Mouse (Mus musculus) gastrocnemius, postnatal 36 days (tissue): Measurements from ENCODE around the gene Cdrt4. TPM values are rescaled to one million over a fixed set of nuclear protein-coding genes. Genes with fewer than 3 reads are reported as not detected.

Experiments used
- DNase-seq, 2 experiments: peaks; one replicate each; pipeline ENCODE4 v3.0.0; 2022
- intact Hi-C: fragments of 180-260 bp; cut with DNase I; formaldehyde crosslinking; loops from one replicate; pipeline ENCODE4 v1.15.1; 2025
- total RNA-seq, 2 experiments: library from RNA; stranded (reverse); gene quantifications; 2 replicates each; pipeline ENCODE4 v1.2.3; 2021

Gene Cdrt4
- total RNA-seq, 2 experiments from 2014 or later, result not detected

DNA sequence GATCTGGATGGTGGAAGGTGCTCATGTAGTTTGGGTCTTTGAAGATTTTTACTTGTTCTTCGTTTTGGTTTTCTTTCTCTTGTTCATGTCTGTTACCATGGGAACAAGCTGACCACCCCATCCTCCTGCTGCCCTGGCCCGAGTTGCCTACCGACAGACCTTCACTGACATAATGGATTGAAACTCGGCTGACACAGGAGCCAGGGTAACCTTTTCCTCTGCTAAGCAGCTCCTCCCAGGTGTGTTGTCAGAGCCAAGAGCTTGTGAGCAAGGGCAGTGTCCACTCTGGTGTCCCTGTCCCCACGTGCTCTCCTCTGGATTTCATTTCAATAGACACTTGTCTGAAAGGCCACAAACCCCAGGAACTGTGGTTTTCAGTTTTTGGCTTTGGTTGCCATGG lies 12.1 kb upstream of the Cdrt4 start:
- intact Hi-C loops, result no loop called here
- DNase-seq, result no peak

DNA sequence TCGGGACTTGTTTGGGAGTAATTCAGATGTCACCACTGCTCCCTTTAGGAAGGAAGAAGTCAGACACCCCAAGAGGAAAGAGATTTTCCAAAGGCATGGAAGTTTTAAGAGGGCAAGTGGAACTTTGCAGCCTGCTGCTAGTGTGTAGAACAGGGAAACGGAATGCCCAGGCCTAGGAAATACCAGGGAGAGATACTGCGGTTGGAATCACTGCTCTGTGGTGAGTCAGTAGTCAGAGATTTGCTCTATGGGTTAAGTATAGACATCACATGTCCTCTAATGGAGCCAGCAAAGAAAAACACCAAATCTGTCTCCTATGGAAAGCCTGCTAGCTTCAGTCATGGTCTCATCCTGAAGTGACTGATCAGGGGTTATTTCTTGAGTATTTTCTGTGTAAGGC lies 10.8 kb upstream of the Cdrt4 start:
- DNase-seq, result no peak
- intact Hi-C loops, result no loop called here

DNA sequence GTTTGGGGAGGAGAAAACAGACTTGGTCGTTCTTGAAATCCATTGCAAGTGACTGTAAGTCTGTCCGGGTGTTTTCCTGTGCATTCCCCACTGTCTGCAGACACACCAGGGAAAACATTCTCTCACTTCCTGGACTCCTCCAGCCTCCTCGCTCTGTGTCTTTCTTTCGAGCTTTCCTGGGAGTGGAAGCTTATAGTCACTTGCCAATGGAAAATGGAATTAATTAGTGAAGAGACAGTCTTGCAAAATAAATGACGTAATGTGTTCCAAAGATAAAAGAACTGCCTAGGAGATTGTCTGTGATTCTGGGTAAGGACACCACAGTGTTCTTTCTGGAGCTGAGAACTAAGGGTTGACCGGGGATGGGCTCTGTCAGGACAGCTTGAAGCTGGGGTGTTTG lies 7.5 kb upstream of the Cdrt4 start:
- intact Hi-C loops, result no loop called here
- DNase-seq, result no peak

DNA sequence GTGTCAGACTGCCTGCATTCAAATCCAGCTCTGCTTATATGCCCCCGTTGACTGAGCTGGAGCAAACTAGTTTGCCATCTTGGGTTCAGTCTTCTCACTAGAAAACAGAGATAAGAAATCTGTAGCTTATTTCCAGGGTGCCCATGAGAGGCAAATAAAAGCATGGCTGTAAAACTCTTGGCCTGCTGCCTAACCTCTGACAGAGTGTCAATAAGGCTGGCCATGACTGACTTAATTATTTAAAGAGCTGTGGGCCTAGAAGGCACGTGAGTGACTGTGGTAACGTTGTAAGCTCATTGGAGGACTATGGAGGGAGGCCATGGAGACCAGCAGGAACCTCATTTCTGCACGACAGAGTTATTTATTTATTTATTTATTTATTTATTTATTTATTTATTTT lies 5.5 kb upstream of the Cdrt4 start:
- no peak for DNase-seq
- intact Hi-C loops, result no loop called here

DNA sequence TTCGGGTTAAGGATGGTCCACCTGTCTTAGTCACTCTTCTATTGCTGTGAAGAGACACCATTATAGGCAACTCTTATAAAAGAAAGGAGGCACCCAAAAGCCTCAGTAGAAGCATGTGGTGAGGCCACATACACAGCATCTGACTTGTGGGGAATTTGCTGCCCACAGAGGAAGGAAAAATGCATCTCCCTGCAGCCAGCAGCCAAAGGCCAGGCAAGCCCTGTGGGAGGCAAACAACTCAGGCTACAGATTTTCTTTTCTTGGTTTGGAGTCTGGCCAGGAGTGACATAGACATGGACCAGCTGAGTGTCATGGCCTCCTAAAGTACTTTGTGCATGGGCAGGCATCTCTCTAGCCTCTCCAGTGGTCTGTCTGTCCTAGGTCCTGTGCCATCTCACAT lies 1.4 kb upstream of the Cdrt4 start:
- intact Hi-C loops, result no loop called here
- DNase-seq, result no peak

DNA sequence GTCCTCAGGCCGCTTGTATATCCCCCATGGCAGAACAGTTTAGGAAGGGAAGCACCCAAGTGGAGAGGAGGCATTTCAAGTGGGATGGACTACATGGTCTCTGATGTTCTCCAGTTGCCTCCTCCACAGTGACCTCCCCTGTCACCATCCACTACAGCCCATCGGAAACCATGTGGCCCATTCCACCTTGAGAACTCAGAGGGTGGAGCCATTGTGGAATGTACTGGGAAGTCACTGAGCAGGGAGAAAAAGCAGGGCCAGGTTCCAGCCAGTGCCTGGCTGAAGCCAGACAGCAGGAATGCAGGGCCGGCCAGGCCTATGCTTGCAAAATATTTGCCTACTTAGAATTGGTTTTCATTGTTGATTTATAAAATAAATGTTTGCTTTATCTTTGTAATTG lies 3.8 kb downstream of the Cdrt4 start:
- DNase-seq, result peak in 1 of 2 experiments; percentile 25

DNA sequence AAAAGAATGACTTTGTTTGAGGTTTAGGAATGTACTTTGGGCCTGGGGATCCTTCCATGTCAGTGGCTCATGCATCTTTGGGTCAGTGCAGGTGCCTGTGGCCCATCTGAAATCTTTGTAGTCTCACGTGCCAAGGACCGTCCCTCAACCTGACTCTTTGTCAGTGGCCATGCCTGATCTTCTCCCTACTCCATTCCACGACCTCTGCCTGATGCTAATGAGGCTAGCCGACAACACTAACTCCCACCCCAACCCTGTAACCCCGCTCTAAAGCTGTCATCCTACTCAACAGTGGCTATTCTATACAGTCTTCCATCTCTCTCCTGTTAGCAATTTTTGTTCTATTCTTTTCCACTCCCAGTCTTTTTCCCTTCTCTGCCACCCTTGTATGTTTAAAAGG lies 4.2 kb downstream of the Cdrt4 start:
- intact Hi-C loops, result no loop called here
- DNase-seq, result no peak

More for the DNA sequence above, 3.8 kb downstream of the Cdrt4 start:
- intact Hi-C loops, result no loop called here

DNA sequence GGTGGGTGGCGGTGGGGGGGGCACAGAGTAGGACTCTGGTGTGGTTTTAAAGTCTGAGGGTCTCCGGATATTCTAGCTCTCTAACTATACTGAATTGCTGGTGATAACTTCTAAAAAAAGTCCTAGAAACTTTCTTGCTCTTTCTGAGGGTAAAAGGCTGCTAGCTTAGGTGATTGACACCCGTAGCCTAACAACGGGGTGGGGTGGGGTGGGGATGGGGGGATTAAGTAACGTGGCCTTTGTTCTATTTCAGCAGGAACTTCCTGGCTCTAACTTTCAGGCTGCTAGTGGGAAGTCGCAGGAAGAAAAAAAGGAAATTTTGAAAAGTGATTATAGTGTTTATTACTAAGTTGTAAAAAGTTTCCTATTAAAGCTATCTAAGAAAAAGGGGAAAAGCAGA lies 4.8 kb downstream of the Cdrt4 start:
- DNase-seq, result no peak

DNA sequence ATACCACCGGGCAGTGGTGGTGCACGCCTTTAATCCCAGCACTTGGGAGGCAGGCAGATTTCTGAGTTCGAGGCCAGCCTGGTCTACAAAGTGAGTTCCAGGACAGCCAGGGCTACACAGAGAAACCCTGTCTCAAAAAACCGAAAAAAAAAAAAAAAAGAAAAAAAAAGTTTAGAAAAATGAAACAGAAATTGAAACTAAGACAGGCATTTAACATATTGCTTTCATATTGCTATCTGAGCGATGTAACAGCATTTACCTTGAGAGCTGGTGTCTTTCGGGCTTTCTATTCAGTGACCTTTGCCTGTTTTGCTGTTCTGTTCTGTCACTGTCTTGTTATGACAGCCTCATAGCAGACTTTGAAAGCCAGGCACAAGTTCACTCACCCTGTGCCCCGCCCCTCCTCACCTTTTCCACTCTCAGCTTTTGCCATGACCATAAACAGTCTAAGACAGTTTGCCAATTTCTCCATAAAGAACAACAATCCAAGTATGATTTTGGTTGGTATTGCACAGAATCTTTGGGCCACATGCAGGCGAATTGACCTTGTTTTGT lies 6.7 kb downstream of the Cdrt4 start:
- intact Hi-C loops, result no loop called here
- no peak for DNase-seq

More for the DNA sequence above, 4.8 kb downstream of the Cdrt4 start:
- intact Hi-C loops, result no loop called here

DNA sequence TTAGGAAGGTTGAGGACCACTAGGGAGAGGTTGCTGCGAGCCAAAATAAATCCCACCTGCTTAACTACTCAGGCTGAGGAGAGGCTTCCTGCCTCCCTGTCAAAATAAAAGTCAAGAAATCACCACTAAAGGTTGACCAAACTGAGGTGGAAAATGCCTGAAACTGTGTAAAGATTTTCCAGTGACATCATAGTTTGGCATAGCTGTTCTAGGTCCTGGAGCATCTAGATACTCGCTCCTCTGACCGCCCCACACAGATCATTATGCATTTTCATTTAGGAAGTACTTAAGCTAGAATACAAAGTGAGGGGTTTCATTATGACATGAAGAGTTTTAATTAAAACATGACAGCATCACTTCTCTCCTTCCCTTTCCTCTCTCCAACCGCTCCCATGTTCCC lies 12.3 kb downstream of the Cdrt4 start:
- intact Hi-C loops, result no loop called here
- no peak for DNase-seq

DNA sequence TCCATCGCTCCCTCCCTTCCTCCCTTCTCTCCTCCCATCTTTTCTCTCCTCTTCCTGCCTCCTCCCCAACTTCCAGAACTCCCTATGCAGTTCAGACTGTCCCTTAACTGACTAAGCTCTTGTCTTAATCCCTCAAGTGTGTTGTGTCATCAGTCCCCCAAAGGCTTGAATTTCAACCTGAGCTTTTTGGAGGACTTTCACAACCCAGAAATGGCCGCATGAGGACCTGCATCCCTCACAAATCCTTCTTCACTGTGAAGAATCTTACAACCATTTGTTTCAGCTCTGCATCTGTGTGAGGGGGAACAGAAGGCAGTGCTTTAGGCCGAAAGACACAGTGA lies 15.4 kb downstream of the Cdrt4 start:
- no peak for DNase-seq
- intact Hi-C loops, result no loop called here

DNA sequence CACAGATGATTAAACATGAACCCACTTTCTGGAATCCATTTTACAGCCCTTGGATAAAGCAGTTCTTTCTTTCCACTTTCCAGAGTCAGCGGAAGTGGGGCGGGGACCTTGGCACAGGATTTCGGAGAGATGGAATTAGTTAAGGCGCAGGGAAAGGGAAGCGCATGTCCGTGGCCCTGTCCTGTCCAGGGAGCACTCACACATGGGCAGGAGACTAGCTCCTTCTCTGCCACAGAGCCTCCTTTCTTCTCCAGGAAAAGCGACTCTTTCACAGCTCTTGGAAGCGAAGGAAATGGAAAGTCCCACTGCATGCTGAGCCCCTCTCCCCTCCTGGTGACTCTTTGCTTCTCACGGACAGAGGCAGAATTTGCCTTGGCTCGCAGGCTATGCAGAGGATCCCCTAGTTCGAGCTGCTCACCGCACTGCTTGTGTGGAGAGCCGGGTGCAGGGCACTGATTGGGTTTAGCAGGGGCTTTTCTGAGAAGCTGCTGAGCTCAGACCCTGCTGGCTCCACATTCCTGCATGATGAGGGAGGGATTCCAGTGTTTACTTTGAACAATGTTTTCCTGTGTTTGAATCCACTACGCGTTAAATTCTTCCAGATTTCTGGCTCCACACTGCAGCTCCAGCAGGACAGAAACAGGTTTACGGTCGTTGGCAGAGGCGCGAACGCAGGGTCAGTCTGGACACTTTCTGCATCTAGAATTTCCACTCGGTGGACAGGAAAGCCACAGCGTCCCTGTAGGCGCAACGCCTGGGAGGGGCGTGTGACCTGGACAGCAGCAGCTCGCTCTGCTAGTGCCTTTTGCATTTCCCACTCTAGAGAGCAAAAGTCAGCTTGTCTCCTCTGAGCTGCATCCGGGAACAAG lies 16.0 kb downstream of the Cdrt4 start:
- intact Hi-C loops, result no loop called here
- DNase-seq, result peak; percentile 61 to 71

DNA sequence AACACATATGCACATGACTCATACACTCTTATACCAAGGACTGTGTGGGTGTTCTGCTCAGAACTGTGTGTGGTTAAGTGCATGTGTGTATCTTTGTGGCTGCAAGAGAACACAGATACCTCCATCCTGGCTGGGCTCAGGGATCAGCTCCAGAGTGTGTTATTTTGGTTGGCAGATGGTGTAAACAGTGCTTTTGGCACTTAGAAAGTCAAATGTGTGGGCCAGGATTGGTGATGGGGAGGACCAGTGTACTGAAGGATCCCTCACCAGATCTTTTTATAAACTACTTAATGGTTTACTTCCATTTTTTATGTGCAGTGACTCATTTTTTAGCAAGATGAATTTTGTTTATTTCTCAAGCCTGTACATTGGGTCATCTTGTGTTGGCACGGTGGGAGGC lies 26.2 kb downstream of the Cdrt4 start:
- no peak for DNase-seq

DNA sequence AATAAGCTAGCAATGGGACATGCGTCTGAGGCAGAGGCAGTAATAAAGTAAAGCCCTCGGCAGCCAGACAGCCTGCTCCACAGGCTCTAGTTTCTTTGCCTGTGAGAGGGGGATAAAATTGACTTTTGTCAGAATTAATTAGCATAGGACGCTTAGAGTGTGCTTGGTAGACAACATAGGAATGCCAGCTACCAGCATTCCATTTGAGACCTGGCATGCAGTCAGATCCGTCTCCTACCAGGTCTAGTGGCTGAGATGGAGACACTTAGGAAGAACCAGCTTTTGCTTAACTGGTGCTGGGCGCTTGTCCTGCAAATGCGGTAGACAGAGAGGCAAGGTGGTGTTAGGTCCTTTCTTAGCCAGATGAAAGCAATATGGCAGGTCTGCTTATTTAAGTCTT lies 27.9 kb downstream of the Cdrt4 start:
- no peak for DNase-seq

More for the DNA sequence above, 26.2 kb downstream of the Cdrt4 start:
- intact Hi-C loops, result loop anchor here (5.0 kb wide), 1 partner anchor 55 kb away; no protein-coding TSS in a partner anchor

DNA sequence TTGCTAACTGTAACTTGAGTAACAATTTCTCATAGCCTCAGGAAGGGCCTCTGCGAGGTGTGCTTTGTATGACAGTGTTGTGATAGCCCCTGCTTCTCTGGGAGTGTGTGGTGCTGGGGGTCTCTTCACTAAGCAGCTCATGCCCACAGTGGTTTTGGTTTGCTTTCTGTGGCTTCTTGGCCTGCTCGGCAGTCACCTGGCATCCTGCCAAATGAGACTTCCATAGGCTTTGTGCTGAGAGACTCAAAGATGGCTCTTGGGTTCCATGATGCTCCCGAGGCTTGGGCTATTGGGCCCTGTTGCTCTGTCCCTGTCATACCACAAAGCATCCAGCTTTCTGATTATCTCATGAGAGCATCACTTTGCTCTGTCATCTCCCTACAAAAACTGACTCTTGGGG lies 30.7 kb downstream of the Cdrt4 start:
- intact Hi-C loops, result no loop called here

More for the DNA sequence above, 27.9 kb downstream of the Cdrt4 start:
- intact Hi-C loops, result loop anchor here (5.0 kb wide), 1 partner anchor 57 kb away; no protein-coding TSS in a partner anchor

DNA sequence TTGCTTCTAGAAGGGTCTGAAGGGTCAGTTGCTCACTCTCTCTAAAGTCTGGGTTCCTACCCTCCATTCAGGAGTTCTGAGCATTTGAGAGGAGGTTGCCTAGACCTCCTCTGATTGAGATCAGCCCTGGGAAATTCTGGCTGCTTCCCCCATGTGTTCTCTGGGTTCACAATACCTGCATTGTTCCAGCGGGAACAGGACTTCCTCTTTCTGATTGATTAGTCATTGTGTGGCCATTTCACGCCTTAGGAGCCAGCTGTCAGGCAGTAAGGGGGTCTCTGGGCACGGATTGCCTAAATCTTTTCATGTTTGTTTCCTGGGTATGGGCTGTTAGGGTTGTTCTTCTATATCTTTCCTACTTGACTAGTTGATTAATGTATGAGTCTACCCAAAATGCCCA lies 32.8 kb downstream of the Cdrt4 start:
- intact Hi-C loops, result no loop called here
- DNase-seq, result no peak

More for the DNA sequence above, 30.7 kb downstream of the Cdrt4 start:
- DNase-seq, result no peak

DNA sequence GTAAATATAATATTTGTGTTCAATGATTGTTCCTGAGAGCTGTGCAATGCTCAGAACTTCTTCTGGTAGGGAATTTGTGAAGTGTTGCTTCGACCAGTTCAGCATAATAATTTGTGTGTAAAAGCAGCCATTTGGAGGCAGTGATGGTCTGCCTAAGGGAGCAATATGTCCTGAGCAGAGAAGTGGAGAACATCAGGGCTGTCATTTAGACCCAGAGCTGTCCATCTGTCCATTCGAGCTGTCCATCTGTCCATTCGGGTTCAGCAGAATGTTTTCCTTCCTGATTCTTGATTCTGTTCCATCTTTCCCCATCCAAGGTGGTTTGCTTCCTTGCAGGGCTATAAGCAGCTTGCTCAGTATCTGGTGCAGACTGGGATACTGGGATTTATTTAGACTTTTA lies 33.4 kb downstream of the Cdrt4 start:
- intact Hi-C loops, result no loop called here
- DNase-seq, result no peak

DNA sequence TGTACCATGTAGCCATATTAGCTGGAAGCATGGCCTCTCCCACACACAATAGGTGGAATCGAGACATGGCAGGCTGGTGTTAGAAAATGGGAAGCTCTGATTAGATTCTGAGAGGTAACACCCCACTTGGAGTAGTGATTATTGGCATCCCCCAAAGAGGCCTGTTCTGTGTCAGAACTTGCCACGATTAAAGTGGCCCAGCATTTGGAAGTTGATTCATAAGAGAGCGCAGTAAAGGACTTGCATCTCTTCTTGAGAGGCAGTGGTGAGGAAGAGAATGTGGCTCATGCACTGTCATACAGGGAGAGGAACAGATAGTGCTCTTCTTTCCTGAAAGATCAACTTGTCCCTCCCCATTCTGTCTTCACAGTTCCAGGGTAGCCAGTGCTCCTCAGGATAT lies 34.1 kb downstream of the Cdrt4 start:
- DNase-seq, result no peak

DNA sequence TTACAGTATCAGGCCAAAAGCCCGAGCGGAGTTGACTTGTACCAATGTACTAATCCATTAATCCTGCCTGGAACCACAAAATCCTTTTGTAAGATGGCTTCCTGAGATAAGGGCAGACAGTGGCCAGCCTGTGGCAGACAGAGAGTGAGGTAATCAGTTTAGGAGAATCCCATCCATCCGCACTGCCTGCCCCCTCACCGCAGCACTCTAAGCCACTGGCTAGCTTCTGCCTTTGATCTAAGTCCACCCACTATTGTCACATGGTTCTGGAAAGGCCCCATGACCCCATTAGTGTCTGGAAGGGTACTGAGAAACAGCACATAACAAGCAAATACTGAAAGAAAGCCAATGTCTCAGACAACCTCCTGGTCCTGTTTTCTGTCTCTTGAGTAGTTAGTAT lies 35.6 kb downstream of the Cdrt4 start:
- DNase-seq, result no peak
- intact Hi-C loops, result no loop called here

More for the DNA sequence above, 34.1 kb downstream of the Cdrt4 start:
- intact Hi-C loops, result no loop called here

DNA sequence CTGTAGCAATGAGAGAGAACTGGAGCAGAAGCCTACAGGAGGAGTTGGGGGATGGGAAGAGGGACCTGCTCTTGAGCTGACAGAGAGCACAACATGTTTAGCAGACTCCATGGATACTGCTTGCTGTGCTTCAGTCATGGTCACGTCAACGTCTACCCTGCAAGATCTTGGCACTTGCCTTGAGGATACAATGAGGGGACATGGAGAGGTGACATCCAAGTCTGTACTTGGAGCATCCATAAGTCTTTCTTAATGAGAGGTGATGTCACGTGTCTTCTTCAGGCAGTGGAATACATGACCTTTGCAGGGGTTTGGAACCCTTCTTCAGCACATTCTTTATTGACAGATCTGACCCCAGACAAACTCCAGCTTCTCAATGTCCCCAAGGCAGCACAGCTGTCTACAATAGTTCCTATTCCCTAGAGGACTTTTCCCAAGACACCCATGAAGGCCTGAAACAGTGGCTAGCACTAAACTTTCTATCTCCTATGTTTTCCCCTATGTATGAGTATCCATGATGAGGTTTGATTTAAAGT lies 39.2 kb downstream of the Cdrt4 start:
- no peak for DNase-seq
- intact Hi-C loops, result no loop called here

DNA sequence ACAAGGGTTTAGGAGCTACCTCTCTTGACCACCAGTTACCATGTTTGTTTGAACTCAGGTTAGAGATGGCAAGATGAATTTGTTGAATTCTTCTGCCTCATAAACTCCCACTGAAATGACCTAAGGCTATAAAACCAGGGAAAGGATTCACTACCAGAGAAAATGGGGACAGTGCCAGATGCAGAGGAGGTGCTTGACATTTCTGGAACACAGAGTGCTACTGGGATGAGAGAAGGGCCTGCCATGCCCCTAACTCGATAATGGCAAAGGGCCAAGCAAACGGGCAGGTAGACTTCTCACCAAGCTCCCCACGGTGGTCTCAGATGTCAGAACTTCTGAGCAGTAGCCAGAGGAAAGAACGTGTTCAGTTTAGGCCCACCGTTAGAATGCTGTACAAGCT lies 39.8 kb downstream of the Cdrt4 start:
- DNase-seq, result no peak
- intact Hi-C loops, result no loop called here
